Comparison of ENCODE assay signal across 8 mouse cellular contexts in the genomic region with DNA sequence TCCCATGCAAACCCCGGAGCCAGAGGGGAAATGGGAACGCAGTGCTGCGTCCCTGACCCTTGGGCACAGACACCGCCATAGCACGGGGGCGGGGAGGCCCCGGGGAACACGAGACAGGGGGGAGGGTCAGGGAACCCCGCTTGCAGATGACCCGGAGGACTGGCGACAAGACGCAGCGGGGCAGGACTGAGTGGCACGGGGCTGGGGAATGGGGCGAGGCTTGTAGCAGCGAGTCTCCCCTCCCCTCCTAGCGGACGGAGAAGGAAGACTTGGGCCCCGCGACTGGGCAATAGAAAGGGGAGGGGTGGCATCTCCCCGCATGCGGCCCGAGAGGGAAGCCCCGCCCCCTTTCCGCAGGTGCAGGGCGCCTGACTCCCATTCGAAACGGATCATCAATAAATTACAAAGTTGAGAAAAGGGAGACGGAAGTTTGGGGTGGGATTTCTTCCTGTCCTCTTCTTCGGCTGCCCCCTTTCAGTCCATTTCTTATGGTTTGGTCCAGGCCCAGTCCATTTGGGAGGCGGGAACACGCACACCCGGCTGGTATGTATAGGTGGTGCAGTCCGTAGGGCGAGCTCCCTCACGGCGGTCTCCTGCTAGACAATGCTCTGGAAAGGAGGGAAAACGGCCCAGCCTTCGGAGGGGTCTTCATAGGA. TPM values are rescaled to one million over a fixed set of nuclear protein-coding genes. Genes with fewer than 3 reads are reported as not detected.
DNase-seq lines count a peak whose midpoint lies in the region; ATAC-seq and TF ChIP-seq lines count a peak whose summit lies in the region.

No protein-coding gene starts in this region.

- peak; percentile 85 for TF ChIP-seq POLR2A in embryonic fibroblast, embryonic 13.5 days (IDR thresholded peaks at IDR 0.05; ENCODE audit: low read depth, low read length)
- peak; percentile 11; the same call in 1 of the 2 replicates for TF ChIP-seq POLR2A in small intestine, adult 2 months (IDR thresholded peaks at IDR 0.05; ENCODE audit: low read depth, low read length)

- no peaks in the 10 kb centered on the region for H3K36me3 ChIP-seq in G1E (replicated peaks)
- H3K36me3 ChIP-seq in small intestine, adult 2 months (ENCODE audit: control insufficient read depth, insufficient read depth, low read length): no peaks in the 10 kb centered on the region

- ATAC-seq in G1E (ENCODE audit: extremely low read depth, insufficient number of reproducible peaks, low FRiP score, poor library complexity, severe bottlenecking): no peak
- peak; percentile 71 for ATAC-seq in megakaryocyte-erythroid progenitor cell, adult 5-6 weeks (replicated peaks; ENCODE audit: low FRiP score, low TSS enrichment, poor library complexity, severe bottlenecking)

- H3K9me3 ChIP-seq in G1E (replicated peaks): no peaks in the 10 kb centered on the region

- peak overlapping the region; percentile 60; the same call in 1 of the 2 replicates for H3K4me3 ChIP-seq in G1E (ENCODE audit: low read depth, low read length)
- peak overlapping the region; percentile 46 for H3K4me3 ChIP-seq in embryonic fibroblast, embryonic 13.5 days (ENCODE audit: insufficient read depth, low read length)
- H3K4me3 ChIP-seq in small intestine, adult 2 months (ENCODE audit: low read depth, low read length): peak overlapping the region; percentile 65

- intact Hi-C loops in heart, postnatal 14 days (cut with DNase I): loop anchor here (5.0 kb wide), 1 partner anchor 32 kb away; no protein-coding TSS in a partner anchor

- peak; percentile 33 for DNase-seq in G1E (ENCODE audit: low spot score)
- peak; percentile 76 for DNase-seq in brain, adult 2 months (ENCODE audit: low read depth, low spot score)
- DNase-seq in heart, postnatal 14 days: peak; percentile 55 to 66
- peak; percentile 79 to 87 for DNase-seq in kidney, postnatal 4 days
- DNase-seq in frontal cortex, postnatal 14 days (ENCODE audit: low spot score in 2 of 2): no peak

- no peak for TF ChIP-seq CTCF in G1E (IDR thresholded peaks at IDR 0.05; ENCODE audit: low read depth, low read length)
- TF ChIP-seq CTCF in embryonic fibroblast, embryonic 13.5 days (IDR thresholded peaks at IDR 0.05; ENCODE audit: borderline replicate concordance, insufficient read depth, low read length): no peak
- TF ChIP-seq CTCF in small intestine, adult 2 months (IDR thresholded peaks at IDR 0.05; ENCODE audit: extremely low read depth, insufficient read length, insufficient replicate concordance, low read depth, low read length): peak; percentile 41; the same call in 1 of the 2 replicates

- H3K27me3 ChIP-seq in G1E (ENCODE audit: insufficient read depth, low read length): peaks cover 40% of the 10 kb centered on the region
- H3K27me3 ChIP-seq in small intestine, adult 2 months (ENCODE audit: control insufficient read depth, insufficient read depth, low read length): no peaks in the 10 kb centered on the region; the same call in 1 of the 2 replicates

- peaks cover 38% of the 10 kb centered on the region for H3K4me1 ChIP-seq in G1E (ENCODE audit: insufficient read depth, low read depth, low read length)
- no peaks in the 10 kb centered on the region for H3K4me1 ChIP-seq in embryonic fibroblast, embryonic 13.5 days (ENCODE audit: control insufficient read depth, insufficient read depth, low read length)
- H3K4me1 ChIP-seq in small intestine, adult 2 months (ENCODE audit: control insufficient read depth, insufficient read depth, insufficient read length, low read length): peaks cover 31% of the 10 kb centered on the region

- WGBS in small intestine, adult 2 months: under 1% methylated on average over 39 of the region's 39 CpGs

- no peak overlapping the region for H3K27ac ChIP-seq in embryonic fibroblast, embryonic 13.5 days (ENCODE audit: insufficient read depth, low read length)
- peak overlapping the region; percentile 78 for H3K27ac ChIP-seq in small intestine, adult 2 months (ENCODE audit: insufficient read depth, low read depth, low read length)

RNA-seq across cellular contexts. Expression of a gene that starts 4.4 kb away (rescaled TPM):
- total RNA-seq in G1E (2014; fragmentation: Nextera tagmentation): not detected in 2 replicates
- total RNA-seq in G1E (2017): 0.06 and 0.16 TPM in 2 replicates
- not detected in 2 replicates for polyA plus RNA-seq in G1E (2012)
- polyA plus RNA-seq in embryonic fibroblast, embryonic 13.5 days (2011; ENCODE audit: insufficient read length, low read depth, missing spikeins): not detected in 2 replicates
- 100 to 1,000 TPM; 516 to 539 TPM for total RNA-seq in heart, postnatal 14 days (2021)
- total RNA-seq in megakaryocyte-erythroid progenitor cell, adult 5-6 weeks (2014; fragmentation: Nextera tagmentation): not detected in 2 replicates
- total RNA-seq in megakaryocyte-erythroid progenitor cell, adult 5-6 weeks (2017): not detected in 2 replicates
- polyA plus RNA-seq in small intestine, adult 2 months (2012; rRNA removed): 0.14 and 0.46 TPM in 2 replicates

RNA-seq across cellular contexts. Expression of a gene that starts 6.0 kb away (rescaled TPM):
- not detected in 2 replicates for total RNA-seq in G1E (2014; fragmentation: Nextera tagmentation)
- total RNA-seq in G1E (2017): 0.23 and 0.49 TPM in 2 replicates
- 0.11 and 0.21 TPM in 2 replicates for polyA plus RNA-seq in G1E (2012)
- 9.8 and 12.8 TPM in 2 replicates for polyA plus RNA-seq in embryonic fibroblast, embryonic 13.5 days (2011; ENCODE audit: insufficient read length, low read depth, missing spikeins)
- 10 to 100 TPM; 20.8 to 22.3 TPM for total RNA-seq in heart, postnatal 14 days (2021)
- 0.22 and 0.54 TPM in 2 replicates for total RNA-seq in megakaryocyte-erythroid progenitor cell, adult 5-6 weeks (2014; fragmentation: Nextera tagmentation)
- total RNA-seq in megakaryocyte-erythroid progenitor cell, adult 5-6 weeks (2017): 0.11 TPM in 1 of 2 replicates, not detected in the other
- polyA plus RNA-seq in small intestine, adult 2 months (2012; rRNA removed): 101 and 257 TPM in 2 replicates

RNA-seq across cellular contexts. Expression of a gene that starts 27.3 kb away (rescaled TPM):
- total RNA-seq in G1E (2014; fragmentation: Nextera tagmentation) (1.4 and 1.5 TPM in 2 replicates), G1E (2017) (0.41 and 0.71 TPM in 2 replicates)
- polyA plus RNA-seq in G1E (2012): 1.2 and 1.4 TPM in 2 replicates
- 2.5 and 2.7 TPM in 2 replicates for polyA plus RNA-seq in embryonic fibroblast, embryonic 13.5 days (2011; ENCODE audit: insufficient read length, low read depth, missing spikeins)
- total RNA-seq in heart, postnatal 14 days (2021): under 1 TPM; 0.22 to 0.29 TPM
- total RNA-seq in megakaryocyte-erythroid progenitor cell, adult 5-6 weeks (2014; fragmentation: Nextera tagmentation): 0.42 TPM in 1 of 2 replicates, not detected in the other
- 0.80 TPM in 1 of 2 replicates, not detected in the other for total RNA-seq in megakaryocyte-erythroid progenitor cell, adult 5-6 weeks (2017)
- 15.4 and 63.9 TPM in 2 replicates for polyA plus RNA-seq in small intestine, adult 2 months (2012; rRNA removed)

RNA-seq across cellular contexts. Expression of a gene that starts 30.8 kb away (rescaled TPM):
- total RNA-seq in G1E (2014; fragmentation: Nextera tagmentation) (not detected in 2 replicates), G1E (2017) (2.0 and 3.8 TPM in 2 replicates)
- polyA plus RNA-seq in G1E (2012): 0.86 and 1.1 TPM in 2 replicates
- 2.3 TPM in 1 of 2 replicates, not detected in the other for polyA plus RNA-seq in embryonic fibroblast, embryonic 13.5 days (2011; ENCODE audit: insufficient read length, low read depth, missing spikeins)
- under 1 TPM; 0.90 to 0.96 TPM for total RNA-seq in heart, postnatal 14 days (2021)
- 2.4 and 2.6 TPM in 2 replicates for total RNA-seq in megakaryocyte-erythroid progenitor cell, adult 5-6 weeks (2014; fragmentation: Nextera tagmentation)
- not detected in 2 replicates for total RNA-seq in megakaryocyte-erythroid progenitor cell, adult 5-6 weeks (2017)
- 2.9 and 4.0 TPM in 2 replicates for polyA plus RNA-seq in small intestine, adult 2 months (2012; rRNA removed)

RNA-seq across cellular contexts. Expression of a gene that starts 56.0 kb away (rescaled TPM):
- total RNA-seq in G1E (2014; fragmentation: Nextera tagmentation) (154 and 174 TPM in 2 replicates), G1E (2017) (319 and 333 TPM in 2 replicates)
- 754 and 1,054 TPM in 2 replicates for polyA plus RNA-seq in G1E (2012)
- polyA plus RNA-seq in embryonic fibroblast, embryonic 13.5 days (2011; ENCODE audit: insufficient read length, low read depth, missing spikeins): 407 and 463 TPM in 2 replicates
- 100 to 1,000 TPM; 126 to 138 TPM for total RNA-seq in heart, postnatal 14 days (2021)
- total RNA-seq in megakaryocyte-erythroid progenitor cell, adult 5-6 weeks (2014; fragmentation: Nextera tagmentation): 350 and 415 TPM in 2 replicates
- 478 and 585 TPM in 2 replicates for total RNA-seq in megakaryocyte-erythroid progenitor cell, adult 5-6 weeks (2017)
- 73.2 and 122 TPM in 2 replicates for polyA plus RNA-seq in small intestine, adult 2 months (2012; rRNA removed)

Comparison
In these comparisons a context has a peak if more than half of its experiments do, and no peak if none do; other contexts are left out.
1. DNase-seq: peak in G1E (single experiment), brain, adult 2 months (single experiment), heart, postnatal 14 days (2 of 2) and kidney, postnatal 4 days (2 of 2); none in frontal cortex, postnatal 14 days (0 of 2).
2. RNA of a gene that starts 4.4 kb away (total RNA-seq): 516 to 539 TPM in heart, postnatal 14 days; 0.06 to 0.16 TPM in G1E and not detected in megakaryocyte-erythroid progenitor cell, adult 5-6 weeks; every median in the first group is over 100 times any median in the second.
3. RNA of a gene that starts 6.0 kb away (total RNA-seq): 20.8 to 22.3 TPM in heart, postnatal 14 days; 0.23 to 0.49 TPM in G1E and 0.11 to 0.54 TPM in megakaryocyte-erythroid progenitor cell, adult 5-6 weeks; every median in the first group is over 10 times any median in the second.
4. Peak in every context shown above with its lines, with median percentiles within 50 percentile points of each other: H3K4me3 ChIP-seq.